In genomic region chr11:86571871-86572270, GRCm38 (mm10) we compare ENCODE assay signal across 16 mouse cellular contexts. TPM values are rescaled to one million over a fixed set of nuclear protein-coding genes. Genes with fewer than 3 reads are reported as not detected.
A peak's percentile ranks its signal among the peaks of the same experiment; 100 is the strongest.
DNase-seq lines count a peak whose midpoint lies in the region; ATAC-seq lines count a peak whose summit lies in the region.
"Had no signal": no experiment of that assay in that cellular context is flagged by ENCODE, and none has a peak within 500 bp of the region (broad histone marks: within the 10 kb centered on the region; RNA-seq: fewer than 3 reads in every experiment).

No protein-coding gene starts in this region.

- H3K27me3 ChIP-seq in hindbrain, embryonic 10.5 days (ENCODE audit: insufficient read depth, poor library complexity, severe bottlenecking), result no peaks in the 10 kb centered on the region
- H3K27me3 ChIP-seq in hindbrain, embryonic 11.5 days (ENCODE audit: control insufficient read depth, insufficient read depth, low read length), result no peaks in the 10 kb centered on the region
- no peaks in the 10 kb centered on the region for H3K27me3 ChIP-seq in embryonic facial prominence, embryonic 11.5 days (ENCODE audit: control insufficient read depth, insufficient read depth, low read length)
- no peaks in the 10 kb centered on the region for H3K27me3 ChIP-seq in limb, embryonic 12.5 days
- H3K27me3 ChIP-seq: CH12.LX; neural tube, embryonic 15.5 days had no signal

- no peak overlapping the region for H3K4me2 ChIP-seq in hindbrain, embryonic 11.5 days (replicated peaks; ENCODE audit: low read depth, low read length)
- no peak overlapping the region for H3K4me2 ChIP-seq in embryonic facial prominence, embryonic 11.5 days (ENCODE audit: low read depth, low read length)
- H3K4me2 ChIP-seq in limb, embryonic 12.5 days, result peak overlapping the region; percentile 29; the same call in 1 of the 2 replicates
- H3K4me2 ChIP-seq: neural tube, embryonic 15.5 days had no signal

- no peaks in the 10 kb centered on the region for H3K9me3 ChIP-seq in hindbrain, embryonic 10.5 days
- no peaks in the 10 kb centered on the region for H3K9me3 ChIP-seq in hindbrain, embryonic 11.5 days (ENCODE audit: control insufficient read depth, low read length)
- H3K9me3 ChIP-seq in embryonic facial prominence, embryonic 11.5 days (replicated peaks; ENCODE audit: control insufficient read depth, low read length), result no peaks in the 10 kb centered on the region
- no peaks in the 10 kb centered on the region for H3K9me3 ChIP-seq in limb, embryonic 12.5 days
- H3K9me3 ChIP-seq: neural tube, embryonic 15.5 days had no signal

- 71% methylated on average over 4 of the region's 4 CpGs for WGBS in hindbrain, embryonic 10.5 days
- WGBS in hindbrain, embryonic 11.5 days, result 73% methylated on average over 4 of the region's 4 CpGs
- WGBS in embryonic facial prominence, embryonic 11.5 days, result 27% methylated on average over 4 of the region's 4 CpGs
- 45% methylated on average over 4 of the region's 4 CpGs for WGBS in limb, embryonic 12.5 days

- no peak overlapping the region for H3K9ac ChIP-seq in hindbrain, embryonic 11.5 days (ENCODE audit: low read depth, low read length)
- H3K9ac ChIP-seq in embryonic facial prominence, embryonic 11.5 days (replicated peaks; ENCODE audit: low read length), result no peak overlapping the region
- H3K9ac ChIP-seq in limb, embryonic 12.5 days (replicated peaks), result no peak overlapping the region
- H3K9ac ChIP-seq: neural tube, embryonic 15.5 days had no signal

- H3K4me3 ChIP-seq in hindbrain, embryonic 10.5 days, result no peak overlapping the region
- H3K4me3 ChIP-seq in hindbrain, embryonic 11.5 days (ENCODE audit: low read depth, low read length), result no peak overlapping the region
- H3K4me3 ChIP-seq in embryonic facial prominence, embryonic 11.5 days (ENCODE audit: low read depth, low read length), result no peak overlapping the region
- no peak overlapping the region for H3K4me3 ChIP-seq in limb, embryonic 12.5 days (replicated peaks)
- H3K4me3 ChIP-seq: neural tube, embryonic 15.5 days had no signal

- DNase-seq in hindbrain, embryonic 10.5 days (ENCODE audit: low spot score), result no peak
- no peak for DNase-seq in hindbrain, embryonic 11.5 days (ENCODE audit: low spot score)
- DNase-seq in 3T3-L1 (ENCODE audit: low read depth, low spot score), result peak; percentile 47
- no peak for DNase-seq in embryonic facial prominence, embryonic 11.5 days (ENCODE audit: low spot score)
- DNase-seq in cerebellum, postnatal 25 days, result no peak
- no peak for DNase-seq in thymus, postnatal 0 days (ENCODE audit: low spot score)
- DNase-seq: cerebellum, adult 11-12 months; gastrocnemius, postnatal 14 days; left cerebral cortex, postnatal 4 days; right cerebral cortex, adult 18-20 months; thymus, postnatal 4 days had no signal

- no peak for ATAC-seq in hindbrain, embryonic 11.5 days (ENCODE audit: low FRiP score)
- ATAC-seq in embryonic facial prominence, embryonic 11.5 days (replicated peaks; ENCODE audit: insufficient number of reproducible peaks, low FRiP score, low TSS enrichment, low read depth), result no peak
- ATAC-seq in limb, embryonic 12.5 days (ENCODE audit: insufficient number of reproducible peaks, insufficient read depth, low FRiP score, low TSS enrichment, low read depth), result no peak
- ATAC-seq: forebrain, embryonic 16.5 days; hindbrain, embryonic 16.5 days had no signal

- H3K4me1 ChIP-seq in hindbrain, embryonic 10.5 days (replicated peaks), result peaks cover 19% of the 10 kb centered on the region
- no peaks in the 10 kb centered on the region for H3K4me1 ChIP-seq in hindbrain, embryonic 11.5 days (replicated peaks; ENCODE audit: control insufficient read depth, insufficient read depth, low read length)
- H3K4me1 ChIP-seq in embryonic facial prominence, embryonic 11.5 days (ENCODE audit: control insufficient read depth, insufficient read depth, low read length), result no peaks in the 10 kb centered on the region; the same call in 1 of the 2 replicates
- H3K4me1 ChIP-seq in limb, embryonic 12.5 days (replicated peaks), result peaks cover 33% of the 10 kb centered on the region

- no peaks in the 10 kb centered on the region for H3K36me3 ChIP-seq in hindbrain, embryonic 10.5 days
- H3K36me3 ChIP-seq in hindbrain, embryonic 11.5 days (ENCODE audit: control insufficient read depth, insufficient read depth, low read length), result no peaks in the 10 kb centered on the region
- H3K36me3 ChIP-seq in embryonic facial prominence, embryonic 11.5 days (replicated peaks; ENCODE audit: control insufficient read depth, insufficient read depth, low read depth, low read length), result no peaks in the 10 kb centered on the region
- no peaks in the 10 kb centered on the region for H3K36me3 ChIP-seq in limb, embryonic 12.5 days
- H3K36me3 ChIP-seq: neural tube, embryonic 15.5 days had no signal

- H3K27ac ChIP-seq in hindbrain, embryonic 10.5 days, result peak overlapping the region; percentile 69; the same call in 1 of the 2 replicates
- no peak overlapping the region for H3K27ac ChIP-seq in hindbrain, embryonic 11.5 days (ENCODE audit: low read depth, low read length)
- peak overlapping the region; percentile 72; the same call in 1 of the 2 replicates for H3K27ac ChIP-seq in embryonic facial prominence, embryonic 11.5 days (replicated peaks; ENCODE audit: low read depth, low read length)
- peak overlapping the region; percentile 82 for H3K27ac ChIP-seq in limb, embryonic 12.5 days

RNA-seq across cellular contexts. Expression of gene Tubd1, which starts 27.1 kb away (rescaled TPM):
- 12.7 and 12.8 TPM in 2 replicates for polyA plus RNA-seq in hindbrain, embryonic 10.5 days (2016; fragmentation: Nextera tagmentation; extraction: Ambion mirVana)
- polyA plus RNA-seq in hindbrain, embryonic 11.5 days (2014; fragmentation: Nextera tagmentation; extraction: Ambion mirVana), result 13.5 and 17.2 TPM in 2 replicates
- polyA plus RNA-seq in embryonic facial prominence, embryonic 11.5 days (2014; fragmentation: Nextera tagmentation; extraction: Ambion mirVana), result 12.6 and 13.1 TPM in 2 replicates
- 9.8 and 11.5 TPM in 2 replicates for polyA plus RNA-seq in limb, embryonic 12.5 days (2016; fragmentation: Nextera tagmentation; extraction: Ambion mirVana)
- polyA plus RNA-seq in thymus, postnatal 0 days (2015; fragmentation: Nextera tagmentation; extraction: Ambion mirVana), result 16.1 and 17.2 TPM in 2 replicates

RNA-seq across cellular contexts. Expression of gene Rps6kb1, which starts 27.3 kb away (rescaled TPM):
- polyA plus RNA-seq in hindbrain, embryonic 10.5 days (2016; fragmentation: Nextera tagmentation; extraction: Ambion mirVana), result 43.5 and 53.6 TPM in 2 replicates
- polyA plus RNA-seq in hindbrain, embryonic 11.5 days (2014; fragmentation: Nextera tagmentation; extraction: Ambion mirVana), result 56.4 and 57.8 TPM in 2 replicates
- 63.7 and 69.7 TPM in 2 replicates for polyA plus RNA-seq in embryonic facial prominence, embryonic 11.5 days (2014; fragmentation: Nextera tagmentation; extraction: Ambion mirVana)
- 78.3 and 83.8 TPM in 2 replicates for polyA plus RNA-seq in limb, embryonic 12.5 days (2016; fragmentation: Nextera tagmentation; extraction: Ambion mirVana)
- polyA plus RNA-seq in thymus, postnatal 0 days (2015; fragmentation: Nextera tagmentation; extraction: Ambion mirVana), result 73.8 and 89.6 TPM in 2 replicates
